Mouse (Mus musculus) embryo, embryonic 9.5 days (tissue): ENCODE measurements around the gene Zdhhc12.

ENCODE experiments used
- DNase-seq: peaks from one replicate; pipeline ENCODE4 v3.0.0-alpha.2; 2017; ENCODE audit errors: extremely low spot score

Gene Zdhhc12

GRCm38 (mm10) chr2:30100214-30100613 is 6.8 kb upstream of the Zdhhc12 start:
- DNase-seq = no peak

GRCm38 (mm10) chr2:30095882-30096527 is 2.6 kb upstream of the Zdhhc12 start:
- DNase-seq = peak; percentile 43

- DNase-seq = no peak
Observed at GRCm38 (mm10) chr2:30094208-30094588, 750 bp upstream of the Zdhhc12 start.

GRCm38 (mm10) chr2:30092280-30092918 is 1.0 kb downstream of the Zdhhc12 start:
- no peak for DNase-seq

GRCm38 (mm10) chr2:30091521-30091920 is 1.9 kb downstream of the Zdhhc12 start:
- no peak for DNase-seq

GRCm38 (mm10) chr2:30087310-30087709 is 6.1 kb downstream of the Zdhhc12 start:
- DNase-seq = no peak

GRCm38 (mm10) chr2:30084632-30085031 is 8.8 kb downstream of the Zdhhc12 start:
- no peak for DNase-seq

GRCm38 (mm10) chr2:30084113-30084512 is 9.3 kb downstream of the Zdhhc12 start:
- no peak for DNase-seq

GRCm38 (mm10) chr2:30080181-30080800 is 13.2 kb downstream of the Zdhhc12 start:
- no peak for DNase-seq

GRCm38 (mm10) chr2:30078760-30079159 is 14.7 kb downstream of the Zdhhc12 start:
- no peak for DNase-seq

- DNase-seq = no peak
Observed at GRCm38 (mm10) chr2:30078349-30078712, 15.1 kb downstream of the Zdhhc12 start.

- peak; percentile 90 for DNase-seq
Observed at GRCm38 (mm10) chr2:30077502-30078348, 15.7 kb downstream of the Zdhhc12 start, which contains the start of gene Pkn3. Gene Pkn3, plus strand, starts transcription at chr2:30077684.

GRCm38 (mm10) chr2:30076959-30077358 is 16.5 kb downstream of the Zdhhc12 start:
- DNase-seq = no peak

GRCm38 (mm10) chr2:30076439-30076838 is 17.0 kb downstream of the Zdhhc12 start:
- no peak for DNase-seq

- no peak for DNase-seq
Observed at GRCm38 (mm10) chr2:30075625-30076024, 17.8 kb downstream of the Zdhhc12 start.

GRCm38 (mm10) chr2:30073285-30073684 is 20.2 kb downstream of the Zdhhc12 start:
- no peak for DNase-seq

GRCm38 (mm10) chr2:30072875-30073274 is 20.6 kb downstream of the Zdhhc12 start:
- no peak for DNase-seq

- DNase-seq = no peak
Observed at GRCm38 (mm10) chr2:30067962-30068361, 25.5 kb downstream of the Zdhhc12 start.

- DNase-seq = peak; percentile 70
Observed at GRCm38 (mm10) chr2:30067031-30067888, 26.2 kb downstream of the Zdhhc12 start.

- peak; percentile 98 for DNase-seq
Observed at GRCm38 (mm10) chr2:30066046-30066901, 27.2 kb downstream of the Zdhhc12 start.
